Comparison of ENCODE assay signal across 8 mouse cellular contexts in the genomic region with DNA sequence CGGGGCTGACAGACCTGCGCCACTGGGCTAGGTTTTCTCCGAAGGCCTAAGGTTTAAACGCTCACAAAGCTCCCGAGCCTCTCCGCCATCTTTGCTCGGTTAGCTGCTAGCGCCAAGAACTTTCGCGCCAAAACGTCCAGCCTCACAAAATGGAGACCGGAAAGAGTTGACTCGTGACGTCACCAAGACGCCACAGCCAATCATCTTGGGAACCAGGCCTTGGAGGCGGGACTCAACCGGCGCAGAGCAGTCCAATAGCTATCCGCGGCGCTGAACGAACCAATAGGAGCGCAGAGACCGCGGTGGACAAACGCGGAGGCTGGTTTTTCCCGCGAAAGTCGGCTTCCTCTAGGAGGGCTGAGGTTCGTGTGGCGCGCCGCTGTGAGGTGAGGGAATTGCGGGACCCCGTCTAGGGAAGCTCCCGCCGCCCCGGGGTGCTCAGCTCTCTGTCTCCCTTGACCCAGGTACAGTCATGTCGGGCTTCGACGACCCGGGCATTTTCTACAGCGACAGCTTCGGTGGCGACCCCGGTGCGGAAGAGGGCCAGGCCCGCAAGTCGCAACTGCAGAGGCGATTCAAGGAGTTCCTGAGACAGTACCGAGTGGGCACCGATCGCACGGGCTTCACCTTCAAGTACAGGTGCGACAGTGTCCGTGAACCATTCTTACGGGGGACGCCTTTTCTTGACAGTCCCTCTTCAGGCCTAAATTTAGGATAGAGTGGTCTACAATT. TPM values are rescaled to one million over a fixed set of nuclear protein-coding genes. Genes with fewer than 3 reads are reported as not detected.
DNase-seq lines count a peak whose midpoint lies in the region; ATAC-seq lines count a peak whose summit lies in the region.

A gene (plus strand): TSS at position 334 of the 732 bp plus-strand sequence.

- intact Hi-C loops in gastrocnemius, postnatal 14 days (cut with DNase I; ENCODE audit: low total_unique reads), result loop anchor here (2.0 kb wide), 1 partner anchor 37 kb away; no protein-coding TSS in a partner anchor
- intact Hi-C loops in left cerebral cortex, postnatal 10 days (cut with DNase I), result loop anchor here (2.0 kb wide), 1 partner anchor 37 kb away; no protein-coding TSS in a partner anchor

- ATAC-seq in inflammation-experienced regulatory T-cells, adult 6 months, result peak; percentile 97
- ATAC-seq in megakaryocyte-erythroid progenitor cell, adult 5-6 weeks (replicated peaks; ENCODE audit: low FRiP score, low TSS enrichment, poor library complexity, severe bottlenecking), result peak; percentile 92

- DNase-seq in adrenal gland, adult (ENCODE audit: inconsistent age in 2 of 2, low spot score in 1 of 2), result peak; percentile 98 to 100
- peak; percentile 100 for DNase-seq in embryo, embryonic 10.5 days (ENCODE audit: low spot score)
- DNase-seq in gastrocnemius, postnatal 14 days, result peak; percentile 98
- peak; percentile 99 to 100 for DNase-seq in left cerebral cortex, postnatal 10 days (ENCODE audit: extremely low spot score in 1 of 2, low spot score in 2 of 2)
- DNase-seq in right cerebral cortex, postnatal 25 days, result peak; percentile 99
- peak; percentile 99 for DNase-seq in urinary bladder, postnatal 4 days (ENCODE audit: low spot score in 2 of 2)

RNA-seq across cellular contexts. Expression of the gene that starts here (rescaled TPM):
- total RNA-seq in gastrocnemius, postnatal 14 days (2021), result 1 to 10 TPM; 4.4 to 7.1 TPM
- polyA plus RNA-seq in inflammation-experienced regulatory T-cells, adult 6 months (2017; shearing (Covaris generic)), result 10 to 100 TPM; 32.1 to 95.9 (median 36.2) TPM
- 10 to 100 TPM in 1 of 2 experiments, 1 to 10 TPM in 1; 9.3 to 10.4 TPM for total RNA-seq in left cerebral cortex, postnatal 10 days (2021)
- 192 and 220 TPM in 2 replicates for total RNA-seq in megakaryocyte-erythroid progenitor cell, adult 5-6 weeks (2014; fragmentation: Nextera tagmentation)
- 224 and 361 TPM in 2 replicates for total RNA-seq in megakaryocyte-erythroid progenitor cell, adult 5-6 weeks (2017)

Comparison
In these comparisons a context has a peak if more than half of its experiments do, and no peak if none do; other contexts are left out.
1. Peak in every context shown above with its lines: DNase-seq and ATAC-seq.
2. RNA of the gene that starts here (total RNA-seq): 192 to 361 TPM in megakaryocyte-erythroid progenitor cell, adult 5-6 weeks; 9.3 to 10.4 TPM in left cerebral cortex, postnatal 10 days and 4.4 to 7.1 TPM in gastrocnemius, postnatal 14 days; every median in the first group is over 10 times any median in the second.